ENCODE assay signal across 19 mouse cellular contexts in genomic region chr16:91140991-91141630, GRCm38 (mm10). TPM values are rescaled to one million over a fixed set of nuclear protein-coding genes. Genes with fewer than 3 reads are reported as not detected.
DNase-seq lines count a peak whose midpoint lies in the region; ATAC-seq and TF ChIP-seq lines count a peak whose summit lies in the region.
"Had no signal": no experiment of that assay in that cellular context is flagged by ENCODE, and none has a peak within 500 bp of the region (broad histone marks: within the 10 kb centered on the region; RNA-seq: fewer than 3 reads in every experiment).

No protein-coding gene starts in this region.

- H3K27me3 ChIP-seq in hindbrain, embryonic 10.5 days (ENCODE audit: insufficient read depth, poor library complexity, severe bottlenecking), result peaks cover 83% of the 10 kb centered on the region
- H3K27me3 ChIP-seq in hindbrain, embryonic 13.5 days, result peaks cover 92% of the 10 kb centered on the region
- peaks cover 9% of the 10 kb centered on the region for H3K27me3 ChIP-seq in embryonic facial prominence, embryonic 11.5 days (ENCODE audit: control insufficient read depth, insufficient read depth, low read length)
- H3K27me3 ChIP-seq in limb, embryonic 10.5 days (ENCODE audit: low read depth, poor library complexity, severe bottlenecking), result peaks cover 52% of the 10 kb centered on the region
- peaks cover 96% of the 10 kb centered on the region for H3K27me3 ChIP-seq in neural tube, embryonic 13.5 days
- no peaks in the 10 kb centered on the region for H3K27me3 ChIP-seq in heart, adult 2 months (ENCODE audit: control insufficient read depth, insufficient read depth, low read length)
- H3K27me3 ChIP-seq in liver, postnatal 0 days (ENCODE audit: insufficient read depth, low read length), result peaks cover 21% of the 10 kb centered on the region; the same call in 1 of the 2 replicates

- H3K4me3 ChIP-seq in hindbrain, embryonic 10.5 days, result no peak overlapping the region
- H3K4me3 ChIP-seq in hindbrain, embryonic 13.5 days, result no peak overlapping the region
- no peak overlapping the region for H3K4me3 ChIP-seq in embryonic facial prominence, embryonic 11.5 days (ENCODE audit: low read depth, low read length)
- no peak overlapping the region for H3K4me3 ChIP-seq in limb, embryonic 10.5 days
- no peak overlapping the region for H3K4me3 ChIP-seq in neural tube, embryonic 13.5 days
- no peak overlapping the region for H3K4me3 ChIP-seq in heart, adult 2 months
- no peak overlapping the region for H3K4me3 ChIP-seq in liver, postnatal 0 days (ENCODE audit: low read depth, low read length)
- H3K4me3 ChIP-seq: embryonic facial prominence, embryonic 15.5 days; kidney, embryonic 15.5 days; limb, embryonic 15.5 days had no signal

- intact Hi-C loops in heart, adult 2 months (cut with DNase I), result no loop called here

- peaks cover 20% of the 10 kb centered on the region for H3K4me1 ChIP-seq in hindbrain, embryonic 10.5 days (replicated peaks)
- H3K4me1 ChIP-seq in hindbrain, embryonic 13.5 days (replicated peaks), result peaks cover 19% of the 10 kb centered on the region
- no peaks in the 10 kb centered on the region; the same call in 1 of the 2 replicates for H3K4me1 ChIP-seq in embryonic facial prominence, embryonic 11.5 days (ENCODE audit: control insufficient read depth, insufficient read depth, low read length)
- peaks cover 17% of the 10 kb centered on the region for H3K4me1 ChIP-seq in limb, embryonic 10.5 days
- H3K4me1 ChIP-seq in neural tube, embryonic 13.5 days (replicated peaks), result peaks cover 18% of the 10 kb centered on the region
- H3K4me1 ChIP-seq in heart, adult 2 months (ENCODE audit: control insufficient read depth, insufficient read depth, low read length), result no peaks in the 10 kb centered on the region
- no peaks in the 10 kb centered on the region for H3K4me1 ChIP-seq in liver, postnatal 0 days (ENCODE audit: insufficient read depth)
- H3K4me1 ChIP-seq: kidney, embryonic 15.5 days had no signal

- no peak overlapping the region for H3K4me2 ChIP-seq in hindbrain, embryonic 13.5 days
- H3K4me2 ChIP-seq in embryonic facial prominence, embryonic 11.5 days (ENCODE audit: low read depth, low read length), result no peak overlapping the region
- H3K4me2 ChIP-seq in neural tube, embryonic 13.5 days, result no peak overlapping the region
- H3K4me2 ChIP-seq in liver, postnatal 0 days (ENCODE audit: low read depth, low read length), result no peak overlapping the region
- H3K4me2 ChIP-seq: embryonic facial prominence, embryonic 15.5 days; kidney, embryonic 15.5 days; limb, embryonic 15.5 days had no signal

- H3K9ac ChIP-seq in hindbrain, embryonic 13.5 days, result no peak overlapping the region
- H3K9ac ChIP-seq in embryonic facial prominence, embryonic 11.5 days (replicated peaks; ENCODE audit: low read length), result no peak overlapping the region; the same call in 1 of the 2 replicates
- no peak overlapping the region for H3K9ac ChIP-seq in neural tube, embryonic 13.5 days
- no peak overlapping the region for H3K9ac ChIP-seq in heart, adult 2 months (ENCODE audit: low read depth, low read length)
- H3K9ac ChIP-seq in liver, postnatal 0 days (replicated peaks), result no peak overlapping the region
- H3K9ac ChIP-seq: embryonic facial prominence, embryonic 15.5 days; kidney, embryonic 15.5 days; limb, embryonic 15.5 days had no signal

- no peak for TF ChIP-seq POLR2A in heart, adult 2 months (IDR thresholded peaks at IDR 0.05; ENCODE audit: insufficient read depth, low read depth, low read length)

- no peak overlapping the region; the same call in 1 of the 2 replicates for H3K27ac ChIP-seq in hindbrain, embryonic 10.5 days
- no peak overlapping the region for H3K27ac ChIP-seq in hindbrain, embryonic 13.5 days
- H3K27ac ChIP-seq in embryonic facial prominence, embryonic 11.5 days (replicated peaks; ENCODE audit: low read depth, low read length), result no peak overlapping the region
- H3K27ac ChIP-seq in limb, embryonic 10.5 days, result no peak overlapping the region
- H3K27ac ChIP-seq in neural tube, embryonic 13.5 days (replicated peaks), result no peak overlapping the region
- no peak overlapping the region for H3K27ac ChIP-seq in heart, adult 2 months
- H3K27ac ChIP-seq in liver, postnatal 0 days (ENCODE audit: low read depth), result no peak overlapping the region
- H3K27ac ChIP-seq: embryonic facial prominence, embryonic 15.5 days; kidney, embryonic 15.5 days; limb, embryonic 15.5 days had no signal

- 24% methylated on average over 20 of the region's 20 CpGs for WGBS in hindbrain, embryonic 10.5 days
- WGBS in hindbrain, embryonic 13.5 days, result 26% methylated on average over 20 of the region's 20 CpGs
- WGBS in embryonic facial prominence, embryonic 11.5 days, result 22% methylated on average over 20 of the region's 20 CpGs
- WGBS in limb, embryonic 10.5 days, result 35% methylated on average over 20 of the region's 20 CpGs
- WGBS in neural tube, embryonic 13.5 days, result 29% methylated on average over 20 of the region's 20 CpGs
- WGBS in heart, adult 2 months, result 45% methylated on average over 20 of the region's 20 CpGs
- WGBS in liver, postnatal 0 days (ENCODE audit: insufficient replicate concordance), result 38% methylated on average over 20 of the region's 20 CpGs

- H3K36me3 ChIP-seq in hindbrain, embryonic 10.5 days, result no peaks in the 10 kb centered on the region
- H3K36me3 ChIP-seq in hindbrain, embryonic 13.5 days, result no peaks in the 10 kb centered on the region
- H3K36me3 ChIP-seq in embryonic facial prominence, embryonic 11.5 days (replicated peaks; ENCODE audit: control insufficient read depth, insufficient read depth, low read depth, low read length), result no peaks in the 10 kb centered on the region
- no peaks in the 10 kb centered on the region for H3K36me3 ChIP-seq in limb, embryonic 10.5 days
- no peaks in the 10 kb centered on the region for H3K36me3 ChIP-seq in neural tube, embryonic 13.5 days
- no peaks in the 10 kb centered on the region for H3K36me3 ChIP-seq in heart, adult 2 months (ENCODE audit: control insufficient read depth, insufficient read depth, low read length)
- no peaks in the 10 kb centered on the region for H3K36me3 ChIP-seq in liver, postnatal 0 days (replicated peaks; ENCODE audit: insufficient read depth, low read length)
- H3K36me3 ChIP-seq: embryonic facial prominence, embryonic 15.5 days; kidney, embryonic 15.5 days; limb, embryonic 15.5 days had no signal

- no peak for TF ChIP-seq CTCF in heart, adult 2 months (IDR thresholded peaks at IDR 0.05)
- no peak for TF ChIP-seq CTCF in liver, postnatal 0 days (IDR thresholded peaks at IDR 0.05; ENCODE audit: low read depth)

- H3K79me2 ChIP-seq in heart, adult 2 months (replicated peaks; ENCODE audit: control insufficient read depth, insufficient read depth, low read length), result no peaks in the 10 kb centered on the region

- ATAC-seq in hindbrain, embryonic 13.5 days (ENCODE audit: low FRiP score), result no peak
- ATAC-seq in embryonic facial prominence, embryonic 11.5 days (replicated peaks; ENCODE audit: insufficient number of reproducible peaks, low FRiP score, low TSS enrichment, low read depth), result no peak
- peak; percentile 22; the same call in 1 of the 2 replicates for ATAC-seq in neural tube, embryonic 13.5 days (ENCODE audit: low read depth)
- ATAC-seq in liver, postnatal 0 days, result no peak
- ATAC-seq: inflammation-experienced regulatory T-cells, adult 6 months had no signal

- peak; percentile 21 for DNase-seq in hindbrain, embryonic 10.5 days (ENCODE audit: low spot score)
- peak; percentile 18 for DNase-seq in embryonic facial prominence, embryonic 11.5 days (ENCODE audit: low spot score)
- peak; percentile 39 for DNase-seq in limb, embryonic 10.5 days (ENCODE audit: low spot score)
- DNase-seq in right cerebral cortex, adult 18-20 months, result no peak
- DNase-seq in heart, adult 2 months, result no peak
- no peak for DNase-seq in liver, postnatal 0 days
- DNase-seq: adrenal gland, postnatal 36 days; cerebellum, postnatal 25 days; gastrocnemius, postnatal 14 days; heart, postnatal 14 days; lung, adult 18-20 months; lung, postnatal 36 days; right cerebral cortex, postnatal 25 days had no signal

- H3K9me3 ChIP-seq in hindbrain, embryonic 10.5 days, result peaks cover 24% of the 10 kb centered on the region
- peaks cover 18% of the 10 kb centered on the region for H3K9me3 ChIP-seq in hindbrain, embryonic 13.5 days
- H3K9me3 ChIP-seq in embryonic facial prominence, embryonic 11.5 days (replicated peaks; ENCODE audit: control insufficient read depth, low read length), result no peaks in the 10 kb centered on the region
- no peaks in the 10 kb centered on the region for H3K9me3 ChIP-seq in limb, embryonic 10.5 days (replicated peaks)
- peaks cover 18% of the 10 kb centered on the region; the same call in 1 of the 2 replicates for H3K9me3 ChIP-seq in neural tube, embryonic 13.5 days
- no peaks in the 10 kb centered on the region for H3K9me3 ChIP-seq in liver, postnatal 0 days (ENCODE audit: low read length)
- H3K9me3 ChIP-seq: limb, embryonic 15.5 days had no signal

- TF ChIP-seq EP300 in heart, adult 2 months (IDR thresholded peaks at IDR 0.05; ENCODE audit: insufficient read depth, low read depth, low read length), result no peak
- TF ChIP-seq EP300 in liver, postnatal 0 days (IDR thresholded peaks at IDR 0.05; ENCODE audit: low read depth), result no peak

RNA-seq across cellular contexts. Expression of gene 4932438H23Rik, which starts 46.2 kb away (rescaled TPM):
- polyA plus RNA-seq in hindbrain, embryonic 10.5 days (2016; fragmentation: Nextera tagmentation; extraction: Ambion mirVana), result 0.11 and 0.27 TPM in 2 replicates
- 0.83 and 0.99 TPM in 2 replicates for polyA plus RNA-seq in hindbrain, embryonic 13.5 days (2015; fragmentation: Nextera tagmentation; extraction: Ambion mirVana)
- polyA plus RNA-seq in embryonic facial prominence, embryonic 11.5 days (2014; fragmentation: Nextera tagmentation; extraction: Ambion mirVana), result not detected in 2 replicates
- not detected in 2 replicates for polyA plus RNA-seq in limb, embryonic 10.5 days (2016; fragmentation: Nextera tagmentation; extraction: Ambion mirVana)
- polyA plus RNA-seq in neural tube, embryonic 13.5 days (2015; fragmentation: Nextera tagmentation; extraction: Ambion mirVana), result 0.47 TPM in 1 of 2 replicates, not detected in the other
- total RNA-seq in heart, adult 2 months (2021), result under 1 TPM in 1 of 2 experiments, not detected in 1; 0.14 TPM
- 0.06 and 0.12 TPM in 2 replicates for polyA plus RNA-seq in heart, adult 2 months (2012; rRNA removed)
- 0.05 TPM in 1 of 2 replicates, not detected in the other for polyA plus RNA-seq in liver, postnatal 0 days (2015; fragmentation: Nextera tagmentation; extraction: Ambion mirVana)
- total RNA-seq: adrenal gland, postnatal 36 days had no signal

Comparison
In these comparisons a context has a peak if more than half of its experiments do, and no peak if none do; other contexts are left out.
1. DNase-seq: peak in hindbrain, embryonic 10.5 days (single experiment), embryonic facial prominence, embryonic 11.5 days (single experiment) and limb, embryonic 10.5 days (single experiment); none in right cerebral cortex, adult 18-20 months (single experiment), heart, adult 2 months (0 of 2) and liver, postnatal 0 days (single experiment).